Mouse (Mus musculus) intestine, embryonic 14.5 days (tissue): Measurements from ENCODE around the gene C130050O18Rik. TPM values are rescaled to one million over a fixed set of nuclear protein-coding genes. Genes with fewer than 3 reads are reported as not detected.

ENCODE experiments used
- ATAC-seq: fragments of 200-750 bp; cut with Nextera tagmentation; replicated peaks from 2 replicates; pipeline ENCODE4 v1.8.0; 2017; ENCODE audit warnings: low read depth, moderate number of reproducible peaks, moderate TSS enrichment, moderate library complexity; ENCODE audit not compliant: low FRiP score, low TSS enrichment
- DNase-seq: peaks from one replicate; pipeline ENCODE4 v3.0.0-alpha.2; 2018; ENCODE audit warnings: low spot score
- H3K27ac ChIP-seq: fragments of 300-500 bp; sonication (generic); 2 replicates; pipeline ENCODE4 v1.5.1; 2014; ENCODE audit warnings: low read depth, mild to moderate bottlenecking, control low read depth
- H3K27me3 ChIP-seq: fragments of 300-500 bp; sonication (generic); replicated peaks from 2 replicates; pipeline ENCODE4 v1.6.1; 2014; ENCODE audit warnings: low read length, control low read depth; ENCODE audit not compliant: control insufficient read depth, insufficient read depth
- H3K36me3 ChIP-seq: fragments of 300-500 bp; sonication (generic); 2 replicates; pipeline ENCODE4 v1.6.1; 2014; ENCODE audit warnings: low read length, control low read depth; ENCODE audit not compliant: control insufficient read depth, insufficient read depth
- H3K4me1 ChIP-seq: fragments of 300-500 bp; sonication (generic); replicated peaks from 2 replicates; pipeline ENCODE4 v1.6.1; 2014; ENCODE audit warnings: low read length, control low read depth, mixed read lengths; ENCODE audit not compliant: control insufficient read depth, insufficient read depth
- H3K4me2 ChIP-seq: fragments of 300-500 bp; sonication (generic); 2 replicates; pipeline ENCODE4 v1.6.1; 2014; ENCODE audit warnings: low read length
- H3K4me3 ChIP-seq: fragments of 300-500 bp; sonication (generic); 2 replicates; pipeline ENCODE4 v1.5.1; 2014; ENCODE audit warnings: low read depth, low read length, control low read depth, mixed read lengths
- H3K9ac ChIP-seq: fragments of 300-500 bp; sonication (generic); 2 replicates; pipeline ENCODE4 v1.6.1; 2014; ENCODE audit warnings: mild to moderate bottlenecking, low read length
- H3K9me3 ChIP-seq: fragments of 300-500 bp; sonication (generic); 2 replicates; pipeline ENCODE4 v1.6.1; 2016; ENCODE audit warnings: low read length, control low read depth; ENCODE audit not compliant: control insufficient read depth
- WGBS: fragments of 180-500 bp; shearing (Covaris S2); extraction: QIAGEN DNeasy Blood & Tissue Kit; methylation state at CpG from one replicate; pipeline ENCODE4 v1.1.7; 2014; 5-methylcytosine and 5-hydroxymethylcytosine counted together
- polyA plus RNA-seq: library from polyadenylated mRNA; unstranded; fragments of >200 nt; fragmentation: Nextera tagmentation; extraction: Ambion mirVana; gene quantifications from 2 replicates; pipeline ENCODE4 v1.2.1, GENCODE M21; 2014

C130050O18Rik gene
- polyA plus RNA-seq, 1 experiment from 2014 or later, result 1.3 TPM

DNA sequence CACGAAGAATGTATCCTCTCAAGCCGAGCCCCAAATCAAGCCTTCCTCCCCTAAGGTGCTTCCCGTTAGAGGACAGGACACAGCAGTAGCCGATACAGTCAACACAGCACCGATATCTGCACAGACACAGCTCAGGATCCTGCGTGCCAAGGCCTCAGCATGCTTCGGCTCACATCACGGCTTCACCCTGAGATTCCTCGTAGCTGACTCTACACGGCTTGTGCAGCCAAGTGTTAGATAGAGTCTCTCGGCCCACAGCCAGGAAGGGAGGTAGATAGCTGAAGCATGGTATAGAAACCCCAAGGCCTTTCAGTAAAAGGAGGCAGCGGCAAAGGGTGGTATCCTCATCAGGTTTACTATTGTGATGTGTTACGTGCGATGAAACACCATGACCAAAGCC lies 5.1 kb upstream of the C130050O18Rik start:
- no peak overlapping the region for H3K9ac ChIP-seq
- no peaks in the 10 kb centered on the region for H3K27me3 ChIP-seq
- H3K4me3 ChIP-seq, result no peak overlapping the region
- H3K4me2 ChIP-seq, result no peak overlapping the region
- H3K9me3 ChIP-seq, result no peaks in the 10 kb centered on the region
- H3K4me1 ChIP-seq, result no peaks in the 10 kb centered on the region
- no peak for DNase-seq
- no peak for ATAC-seq
- H3K27ac ChIP-seq, result no peak overlapping the region
- H3K36me3 ChIP-seq, result no peaks in the 10 kb centered on the region
- WGBS, result 88% methylated on average over 14 of the region's 14 CpGs

DNA sequence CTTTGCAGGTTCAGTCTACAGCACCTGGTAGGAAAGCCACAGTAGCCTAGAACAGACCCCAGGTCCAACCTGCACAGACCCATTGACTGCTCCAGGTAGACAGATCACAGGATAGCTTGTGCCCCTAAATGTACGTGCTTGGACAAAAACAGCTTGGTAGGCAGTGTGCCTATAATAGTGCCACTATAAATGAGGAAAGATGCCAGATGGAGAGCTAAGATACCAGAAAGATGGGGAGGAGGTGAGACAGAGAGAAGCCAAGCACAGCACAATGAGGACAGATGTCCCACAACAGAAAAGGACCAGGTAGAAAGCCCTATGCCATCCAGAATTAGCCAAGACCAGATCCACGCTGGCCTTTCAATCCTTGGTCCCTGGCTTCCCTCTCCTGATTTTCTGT lies 3.0 kb upstream of the C130050O18Rik start:
- no peak overlapping the region for H3K9ac ChIP-seq
- no peak overlapping the region for H3K4me2 ChIP-seq
- H3K4me1 ChIP-seq, result no peaks in the 10 kb centered on the region
- WGBS, result 93% methylated on average over 2 of the region's 2 CpGs
- H3K36me3 ChIP-seq, result no peaks in the 10 kb centered on the region
- no peaks in the 10 kb centered on the region for H3K27me3 ChIP-seq
- DNase-seq (no peak), ATAC-seq (no peak)
- no peaks in the 10 kb centered on the region for H3K9me3 ChIP-seq
- H3K4me3 ChIP-seq, result no peak overlapping the region
- no peak overlapping the region for H3K27ac ChIP-seq

DNA sequence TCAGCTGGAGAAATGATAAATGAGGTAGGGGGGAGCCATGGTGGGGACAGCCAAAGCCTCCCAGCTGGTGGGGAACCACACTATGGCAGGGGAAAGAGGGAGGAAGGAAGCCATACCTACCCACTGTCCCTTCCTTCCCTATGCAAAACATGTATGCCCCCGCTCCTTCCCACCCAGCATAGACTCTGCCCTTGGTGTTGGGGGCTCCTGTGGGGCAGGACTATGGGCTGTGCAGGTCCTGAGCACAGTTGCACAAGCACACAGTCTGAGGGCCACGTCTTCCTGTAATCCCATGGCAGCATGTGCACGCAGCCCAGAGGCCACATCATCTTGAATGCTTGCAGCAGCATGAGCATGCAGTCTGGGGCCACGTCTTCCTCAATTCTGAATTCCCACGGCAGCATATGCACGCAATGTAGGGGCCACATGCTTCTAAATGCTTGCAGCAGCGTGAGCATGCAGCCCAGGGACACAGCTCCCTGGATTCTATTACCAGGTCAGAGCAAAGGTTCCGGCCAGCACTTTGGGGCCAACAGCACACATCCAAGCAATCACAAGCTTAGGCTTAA lies 1.3 kb upstream of the C130050O18Rik start:
- no peaks in the 10 kb centered on the region for H3K9me3 ChIP-seq
- H3K36me3 ChIP-seq, result no peaks in the 10 kb centered on the region
- no peak overlapping the region for H3K4me3 ChIP-seq
- H3K27ac ChIP-seq, result no peak overlapping the region
- no peak for ATAC-seq
- H3K27me3 ChIP-seq, result no peaks in the 10 kb centered on the region
- no peaks in the 10 kb centered on the region for H3K4me1 ChIP-seq
- no peak for DNase-seq
- no peak overlapping the region for H3K4me2 ChIP-seq
- H3K9ac ChIP-seq, result no peak overlapping the region
- WGBS, result 82% methylated on average over 8 of the region's 8 CpGs

DNA sequence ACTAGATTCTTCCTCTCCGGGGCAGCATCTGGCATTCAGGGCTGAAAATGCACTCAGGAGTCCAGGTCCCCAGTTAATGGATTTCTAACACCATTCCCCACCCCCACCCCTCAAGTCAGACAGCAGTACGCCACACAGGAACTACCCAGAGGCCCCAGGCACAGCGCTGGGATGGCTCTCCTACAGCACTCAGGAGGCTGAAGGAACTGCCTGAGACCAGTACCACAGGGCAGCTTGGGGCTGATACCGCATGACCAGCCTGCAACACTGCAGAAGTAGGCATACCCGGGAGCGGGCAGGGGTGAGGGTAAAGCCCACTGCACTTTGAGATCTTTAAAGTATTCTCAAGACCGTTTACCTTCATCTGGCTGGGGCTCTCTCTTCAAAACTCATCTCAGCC lies 398 bp downstream of the C130050O18Rik start:
- Histone ChIP-seq H3K4me1 (no peaks in the 10 kb centered on the region), H3K9ac (no peak overlapping the region), H3K4me2 (no peak overlapping the region), H3K4me3 (no peak overlapping the region), H3K9me3 (no peaks in the 10 kb centered on the region), H3K36me3 (no peaks in the 10 kb centered on the region), H3K27ac (no peak overlapping the region), H3K27me3 (no peaks in the 10 kb centered on the region)
- ATAC-seq (no peak), DNase-seq (no peak)
- 63% methylated on average over 7 of the region's 7 CpGs for WGBS

DNA sequence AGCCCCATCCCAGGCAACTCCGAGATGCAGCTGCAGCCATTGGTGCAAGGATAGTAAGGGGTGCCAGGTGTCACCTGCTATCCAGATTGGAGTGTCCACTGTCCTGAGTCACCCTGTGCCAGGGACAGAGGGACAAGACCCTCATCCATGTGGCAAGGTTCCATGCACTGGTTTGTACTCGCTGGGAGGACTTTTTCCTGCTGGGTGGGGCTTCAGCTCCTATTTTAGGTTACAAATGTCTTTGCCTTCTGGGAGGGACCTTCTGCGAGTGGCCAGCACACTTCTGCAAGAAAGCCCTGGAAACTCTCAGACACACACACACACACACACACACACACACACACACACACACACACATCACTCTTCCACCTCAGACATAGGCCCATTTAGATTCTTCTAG lies 873 bp downstream of the C130050O18Rik start:
- Histone ChIP-seq H3K4me2 (no peak overlapping the region), H3K4me1 (no peaks in the 10 kb centered on the region), H3K27me3 (no peaks in the 10 kb centered on the region), H3K9ac (no peak overlapping the region), H3K27ac (no peak overlapping the region), H3K4me3 (no peak overlapping the region), H3K9me3 (no peaks in the 10 kb centered on the region), H3K36me3 (no peaks in the 10 kb centered on the region)
- 65% methylated on average over 3 of the region's 3 CpGs for WGBS
- no peak for DNase-seq
- no peak for ATAC-seq

DNA sequence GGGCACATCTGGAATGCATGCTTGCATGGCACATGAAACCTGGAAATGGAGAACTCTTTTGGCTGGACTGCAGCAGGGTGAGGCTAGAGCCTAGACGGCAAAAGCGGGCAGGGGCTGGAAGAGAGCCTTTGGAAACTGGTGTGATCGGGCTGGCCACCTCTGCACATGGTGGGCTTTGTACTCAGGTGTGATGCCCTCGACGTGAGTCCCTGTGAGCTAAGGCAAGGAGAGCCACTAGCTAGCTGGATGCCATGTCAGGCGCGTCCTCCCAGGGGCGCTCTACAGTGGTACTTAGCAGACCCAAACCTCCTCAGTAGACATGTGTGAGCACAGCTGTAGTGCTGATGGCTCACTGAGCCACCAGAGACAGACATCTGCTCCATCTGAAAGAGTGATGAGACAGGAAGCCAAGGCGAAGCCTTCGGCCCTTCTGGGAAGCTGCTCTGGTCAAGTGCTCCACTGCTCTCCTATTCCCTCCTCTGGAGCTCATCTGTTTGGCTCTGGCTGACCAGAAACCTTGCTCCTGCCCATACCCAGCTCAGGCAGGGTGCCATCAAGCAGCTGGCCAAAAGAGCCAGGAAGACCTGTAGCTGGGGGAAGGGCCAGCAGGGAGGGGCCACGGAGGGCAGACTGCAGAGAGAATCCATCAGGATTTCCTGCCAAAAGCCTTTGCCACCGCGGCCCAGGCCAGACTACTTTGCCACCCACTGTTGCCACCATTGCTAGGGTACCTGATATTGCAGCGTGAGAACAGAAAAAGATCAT lies 2.2 kb downstream of the C130050O18Rik start:
- Histone ChIP-seq H3K27me3 (no peaks in the 10 kb centered on the region), H3K9me3 (no peaks in the 10 kb centered on the region), H3K4me2 (no peak overlapping the region), H3K27ac (no peak overlapping the region), H3K4me3 (no peak overlapping the region), H3K9ac (no peak overlapping the region), H3K4me1 (no peaks in the 10 kb centered on the region), H3K36me3 (no peaks in the 10 kb centered on the region)
- DNase-seq, result no peak
- no peak for ATAC-seq
- 83% methylated on average over 14 of the region's 14 CpGs for WGBS

DNA sequence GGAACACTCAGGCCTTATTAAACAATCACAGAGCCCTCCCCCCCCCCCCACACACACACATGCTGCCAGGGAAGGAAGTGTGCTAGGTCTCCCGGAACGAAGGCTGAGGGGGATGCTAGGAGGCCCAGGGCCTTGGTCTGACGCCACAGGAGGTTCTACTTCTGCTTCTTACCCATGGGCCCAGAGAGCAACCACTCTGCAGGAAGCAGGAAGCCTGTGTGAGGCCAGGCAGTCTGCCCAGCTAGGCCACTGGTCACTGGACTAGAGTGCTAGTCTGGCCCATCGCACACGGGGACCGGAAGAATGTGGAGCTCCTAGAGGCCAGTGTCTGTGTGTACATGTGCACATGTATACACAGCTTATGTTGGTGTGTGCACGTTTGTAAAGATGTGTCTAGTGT lies 3.4 kb downstream of the C130050O18Rik start:
- Histone ChIP-seq H3K9ac (no peak overlapping the region), H3K9me3 (no peaks in the 10 kb centered on the region), H3K4me1 (no peaks in the 10 kb centered on the region), H3K27me3 (no peaks in the 10 kb centered on the region), H3K4me3 (no peak overlapping the region), H3K4me2 (no peak overlapping the region), H3K27ac (no peak overlapping the region), H3K36me3 (no peaks in the 10 kb centered on the region)
- no peak for ATAC-seq
- no peak for DNase-seq
- 72% methylated on average over 7 of the region's 7 CpGs for WGBS

DNA sequence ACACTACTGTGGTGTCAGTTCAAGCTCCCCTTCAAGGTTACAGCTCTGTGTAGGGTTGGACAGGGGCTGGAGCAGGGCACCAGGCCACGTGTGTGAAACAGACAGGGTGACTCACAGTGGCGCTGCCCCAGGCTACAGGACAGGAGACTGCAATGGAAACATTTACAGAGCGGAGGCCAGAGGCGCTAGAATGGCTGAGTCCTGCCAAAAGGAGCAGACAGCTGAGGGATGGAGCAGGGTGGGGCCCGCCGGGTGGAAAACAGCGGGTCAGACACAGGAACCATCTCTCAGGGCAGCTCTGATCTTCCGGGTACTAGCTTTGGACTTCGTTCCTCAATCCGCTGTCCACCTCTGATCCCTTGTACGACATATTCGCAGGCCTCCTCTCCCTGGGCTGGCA lies 4.3 kb downstream of the C130050O18Rik start:
- DNase-seq, result no peak
- peaks cover 3% of the 10 kb centered on the region; the same call in 1 of the 2 replicates for H3K4me1 ChIP-seq
- no peak overlapping the region for H3K27ac ChIP-seq
- H3K9ac ChIP-seq, result no peak overlapping the region
- no peaks in the 10 kb centered on the region for H3K36me3 ChIP-seq
- no peak for ATAC-seq
- H3K4me2 ChIP-seq, result no peak overlapping the region
- no peak overlapping the region for H3K4me3 ChIP-seq
- H3K27me3 ChIP-seq, result no peaks in the 10 kb centered on the region
- H3K9me3 ChIP-seq, result no peaks in the 10 kb centered on the region
- 67% methylated on average over 12 of the region's 12 CpGs for WGBS

DNA sequence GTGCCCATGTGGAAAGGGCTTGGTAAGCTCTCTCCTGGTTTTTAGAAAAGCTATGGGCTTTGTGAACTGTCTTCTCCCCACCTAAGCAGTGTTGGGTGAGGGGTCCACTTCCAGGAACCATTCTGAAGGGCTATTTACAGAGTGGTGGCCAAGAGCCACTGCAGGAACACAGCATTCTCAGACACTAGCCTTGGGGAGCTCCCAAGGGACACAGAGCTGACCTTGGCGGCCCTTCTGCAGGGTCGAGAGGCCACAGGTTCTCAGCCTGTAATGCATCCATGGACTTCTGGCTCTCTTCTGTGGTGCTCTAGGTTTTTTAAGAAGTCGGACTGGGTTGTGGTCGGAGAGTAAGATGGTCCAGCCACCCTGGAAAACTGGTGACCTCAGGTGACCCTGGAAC lies 5.0 kb downstream of the C130050O18Rik start:
- no peak overlapping the region for H3K4me2 ChIP-seq
- no peaks in the 10 kb centered on the region for H3K36me3 ChIP-seq
- peaks cover 3% of the 10 kb centered on the region; the same call in 1 of the 2 replicates for H3K4me1 ChIP-seq
- no peak overlapping the region for H3K4me3 ChIP-seq
- ATAC-seq (no peak), DNase-seq (no peak)
- no peaks in the 10 kb centered on the region for H3K27me3 ChIP-seq
- H3K9ac ChIP-seq, result no peak overlapping the region
- 91% methylated on average over 4 of the region's 4 CpGs for WGBS
- H3K27ac ChIP-seq, result no peak overlapping the region
- H3K9me3 ChIP-seq, result no peaks in the 10 kb centered on the region
